Mouse (Mus musculus) cortical plate, adult 2 months (tissue): ENCODE measurements at regions not wholly inside any gene's neighbourhood (a gene's known extent, or its start where the extent isn't known, plus 50 kb on each side); places are given as distances from the start of the nearest gene placed in this dataset.

Experiments used
- H3K27ac ChIP-seq: fragments of 200-500 bp; 2 replicates; pipeline ENCODE4 v1.5.1; 2012; ENCODE audit warnings: low read length, control low read depth, inconsistent platforms; ENCODE audit not compliant: insufficient read depth
- H3K4me1 ChIP-seq: fragments of 200-500 bp; 2 replicates; pipeline ENCODE4 v1.6.1; 2011; ENCODE audit warnings: low read length; ENCODE audit not compliant: control insufficient read depth, insufficient read depth
- H3K4me3 ChIP-seq: fragments of 200-500 bp; 2 replicates; pipeline ENCODE4 v1.5.1; 2011; ENCODE audit warnings: mild to moderate bottlenecking, low read length, control low read depth; ENCODE audit not compliant: insufficient read depth
- CTCF ChIP-seq: fragments of 200-500 bp; IDR thresholded peaks from 2 replicates; pipeline ENCODE4 v1.5.1; 2011; ENCODE audit warnings: mild to moderate bottlenecking, control low read depth, low read length; ENCODE audit not compliant: insufficient read depth; ENCODE audit errors: extremely low read depth
- POLR2A ChIP-seq: fragments of 200-500 bp; IDR thresholded peaks from 2 replicates; pipeline ENCODE4 v1.6.1; 2011; ENCODE audit warnings: mild to moderate bottlenecking, low read length, control low read depth; ENCODE audit not compliant: insufficient read depth; ENCODE audit errors: extremely low read depth

DNA sequence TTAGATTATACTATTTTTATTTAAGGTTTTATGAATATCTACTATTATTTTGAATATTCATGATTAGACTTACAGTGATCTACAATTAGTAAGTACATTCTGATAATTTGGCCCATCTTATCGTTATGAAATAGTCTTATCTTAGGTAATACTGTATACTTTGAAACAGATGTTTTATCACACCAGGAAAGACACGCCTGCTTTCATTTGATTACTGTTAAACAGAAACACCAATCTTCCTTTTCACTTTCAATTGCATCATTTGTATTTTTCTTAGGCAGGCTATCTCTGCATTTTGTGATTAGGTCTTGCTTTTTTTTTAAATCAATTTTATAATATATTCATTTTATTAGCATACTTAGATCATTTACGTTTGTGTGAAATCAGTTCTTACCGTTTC, 280.4 kb upstream of the Ccdc54 start:
- no peak overlapping the region for H3K27ac ChIP-seq
- no peaks in the 10 kb centered on the region for H3K4me1 ChIP-seq
- no peak overlapping the region for H3K4me3 ChIP-seq
- TF ChIP-seq POLR2A (no peak), CTCF (no peak)

DNA sequence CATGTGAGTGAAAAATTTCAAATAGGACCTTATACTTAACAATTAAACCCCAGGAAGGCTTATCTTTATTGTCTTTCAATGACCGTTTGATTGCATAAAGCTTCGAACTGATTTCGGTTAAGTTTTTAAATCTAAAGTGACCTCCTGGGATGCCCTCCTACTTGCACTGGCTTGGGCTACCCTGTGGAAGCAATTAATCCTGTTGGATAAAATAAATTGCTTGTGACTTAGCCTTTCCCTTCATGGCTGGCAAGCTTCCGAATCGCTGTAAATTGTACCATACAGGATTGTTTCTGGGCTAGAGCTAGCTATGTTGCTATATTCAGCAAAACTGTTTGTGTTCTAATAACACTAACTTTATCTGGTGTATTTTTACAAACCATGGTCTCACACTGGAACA, 272.6 kb upstream of the Ccdc54 start:
- no peak overlapping the region for H3K4me3 ChIP-seq
- TF ChIP-seq POLR2A, result no peak
- no peak for TF ChIP-seq CTCF
- H3K27ac ChIP-seq, result no peak overlapping the region
- H3K4me1 ChIP-seq, result no peaks in the 10 kb centered on the region

DNA sequence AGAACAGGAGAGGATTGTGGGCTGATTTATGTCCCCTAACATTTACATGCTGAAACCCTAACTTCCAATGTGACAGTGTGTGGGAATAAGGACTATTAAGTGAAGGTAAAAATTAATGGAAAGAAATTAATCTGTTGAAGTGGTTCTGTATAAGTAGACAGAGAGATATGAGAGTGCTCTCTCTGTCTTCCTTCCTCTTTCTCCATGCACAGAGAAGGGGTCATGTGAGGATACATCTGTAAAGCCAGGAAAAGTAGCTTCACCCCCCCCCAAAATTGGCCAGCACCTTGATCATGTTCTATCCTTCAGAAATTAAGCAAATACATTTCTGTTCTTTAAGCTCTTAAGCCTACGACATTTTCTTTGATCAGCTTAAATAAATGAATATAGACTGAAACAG, 268.6 kb upstream of the Ccdc54 start:
- Histone ChIP-seq H3K4me3 (no peak overlapping the region), H3K27ac (no peak overlapping the region), H3K4me1 (no peaks in the 10 kb centered on the region)
- no peak for TF ChIP-seq POLR2A
- TF ChIP-seq CTCF, result no peak

DNA sequence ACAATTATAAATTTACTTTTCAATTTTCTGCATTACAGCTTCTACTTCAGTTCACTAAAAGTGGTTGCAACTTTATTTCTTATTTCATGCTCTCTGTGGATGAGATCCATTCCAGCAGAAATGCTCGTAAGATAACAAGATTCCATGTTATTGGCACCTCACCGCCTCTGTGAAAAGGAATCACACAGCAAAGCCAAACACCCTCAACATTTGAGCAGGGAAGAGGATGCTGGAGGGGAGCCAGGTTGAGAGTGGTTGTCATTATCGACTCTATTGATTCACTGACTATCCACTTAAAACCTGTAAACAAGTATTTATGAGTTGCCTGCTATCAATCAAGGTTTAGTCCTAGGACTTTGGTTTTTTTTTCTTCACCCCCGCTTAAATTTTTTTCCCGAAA, 261.1 kb upstream of the Ccdc54 start:
- TF ChIP-seq CTCF (no peak), POLR2A (no peak)
- no peak overlapping the region for H3K4me3 ChIP-seq
- no peak overlapping the region for H3K27ac ChIP-seq
- H3K4me1 ChIP-seq, result no peaks in the 10 kb centered on the region

DNA sequence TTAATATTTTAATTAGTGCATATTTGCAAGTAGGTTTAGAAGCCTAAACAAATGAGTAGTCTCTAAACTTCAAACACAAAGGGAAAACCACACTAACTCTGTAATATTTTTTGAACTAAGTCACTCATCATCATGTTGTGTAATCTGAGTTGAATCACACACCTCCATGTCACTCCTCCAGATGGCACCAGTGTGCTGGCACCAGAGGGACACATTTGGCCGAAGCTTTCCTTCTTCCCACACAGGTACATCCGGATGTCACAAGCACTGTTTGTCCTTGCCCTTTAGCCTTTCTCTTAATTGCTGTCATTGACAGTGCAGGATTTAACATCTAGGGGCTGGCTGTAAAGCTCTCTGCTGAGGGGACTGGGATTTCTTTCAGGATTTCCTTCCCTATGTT, 256.7 kb upstream of the Ccdc54 start:
- peak; percentile 51 for TF ChIP-seq CTCF
- TF ChIP-seq POLR2A, result no peak
- Histone ChIP-seq H3K4me3 (no peak overlapping the region), H3K4me1 (no peaks in the 10 kb centered on the region), H3K27ac (no peak overlapping the region)

DNA sequence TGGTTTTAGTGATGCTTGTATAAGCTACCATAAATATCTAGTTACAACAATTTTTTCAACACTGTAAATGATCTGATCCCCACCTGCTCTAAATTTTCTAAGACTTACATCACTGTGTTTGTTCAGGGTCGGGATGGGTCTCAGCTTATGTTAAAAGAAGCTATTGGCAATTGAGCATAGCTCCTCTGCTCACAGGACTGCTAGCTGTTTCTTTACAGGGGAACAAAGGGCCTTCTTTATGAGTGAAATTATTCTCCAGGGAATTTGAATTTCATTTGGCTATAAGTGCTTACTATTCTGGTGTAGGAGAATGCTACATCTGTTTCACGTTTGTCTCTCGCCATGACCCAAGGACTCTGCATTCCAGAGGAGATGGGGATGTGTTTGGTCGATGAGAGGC, 255.6 kb upstream of the Ccdc54 start:
- Histone ChIP-seq H3K4me1 (no peaks in the 10 kb centered on the region), H3K4me3 (no peak overlapping the region), H3K27ac (no peak overlapping the region)
- TF ChIP-seq CTCF (no peak), POLR2A (no peak)

DNA sequence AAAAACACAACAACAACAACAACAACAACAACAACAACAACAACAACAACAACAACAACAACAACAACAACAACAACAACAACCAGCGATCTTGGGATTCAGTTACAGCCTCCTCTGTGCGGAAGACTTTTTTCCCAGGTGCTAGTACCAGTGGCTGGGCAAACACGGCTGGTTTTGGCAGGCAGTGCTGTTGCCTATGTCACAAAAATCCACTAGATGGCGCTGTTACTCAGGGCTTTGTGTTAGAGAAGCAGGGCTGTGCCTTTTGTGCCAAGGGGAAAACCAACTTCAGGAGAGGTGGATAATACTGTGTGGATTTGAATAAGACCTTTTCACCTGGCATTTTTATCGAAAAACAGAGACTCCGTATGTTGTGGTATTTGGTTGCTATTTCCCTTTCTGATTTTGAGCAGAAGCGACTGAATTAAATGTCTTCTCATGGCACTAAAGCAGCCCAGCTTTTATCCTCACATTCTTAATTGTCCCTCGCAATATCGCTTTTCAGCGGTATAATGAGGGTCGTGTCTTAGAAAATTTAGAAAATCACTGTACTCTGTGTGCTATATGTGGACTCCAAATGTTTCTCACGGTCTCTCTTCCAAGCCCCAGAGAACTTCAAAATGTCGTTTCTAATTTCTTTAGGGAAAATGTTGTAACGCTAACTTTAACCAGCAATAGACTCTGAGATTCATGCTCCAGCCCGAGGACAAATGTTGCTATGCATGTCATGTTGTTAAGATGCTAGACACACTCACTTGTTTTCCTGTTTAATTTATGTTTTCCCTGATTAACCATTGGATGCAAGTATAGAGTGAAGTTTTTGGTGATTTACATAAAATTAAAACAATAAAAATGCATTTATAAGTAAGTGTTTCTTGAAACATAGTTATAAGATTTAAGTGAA, 251.0 kb upstream of the Ccdc54 start:
- Histone ChIP-seq H3K4me1 (peaks cover 3% of the 10 kb centered on the region; the same call in 1 of the 2 replicates), H3K4me3 (no peak overlapping the region), H3K27ac (no peak overlapping the region)
- TF ChIP-seq CTCF, result peak; percentile 90
- TF ChIP-seq POLR2A, result no peak

DNA sequence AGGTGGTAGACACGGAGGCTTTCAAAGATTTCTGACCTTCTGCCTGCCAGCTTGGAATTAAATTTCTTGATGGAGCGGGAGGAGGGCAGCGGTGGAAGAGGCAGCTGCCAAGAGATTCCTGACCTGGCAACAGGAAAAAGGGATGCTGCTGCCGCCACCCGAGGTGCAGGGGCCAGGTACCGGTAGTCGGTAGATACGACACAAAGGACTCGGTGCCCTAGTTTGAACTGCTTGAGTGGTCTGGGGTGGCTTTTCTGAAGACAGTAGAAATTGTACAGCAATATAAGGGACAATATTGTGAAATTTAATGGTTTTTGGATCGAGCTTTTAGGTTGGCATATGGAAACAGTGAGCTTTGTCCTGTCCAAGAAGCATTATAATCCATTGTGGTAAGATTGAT, 250.3 kb upstream of the Ccdc54 start:
- TF ChIP-seq POLR2A (no peak), CTCF (no peak)
- Histone ChIP-seq H3K4me3 (0 out of 2 replicates have a peak overlapping the region, but pooled peaks have one; percentile 12), H3K27ac (0 out of 2 replicates have a peak overlapping the region, but pooled peaks have one; percentile 22), H3K4me1 (peaks cover 3% of the 10 kb centered on the region; the same call in 1 of the 2 replicates)

DNA sequence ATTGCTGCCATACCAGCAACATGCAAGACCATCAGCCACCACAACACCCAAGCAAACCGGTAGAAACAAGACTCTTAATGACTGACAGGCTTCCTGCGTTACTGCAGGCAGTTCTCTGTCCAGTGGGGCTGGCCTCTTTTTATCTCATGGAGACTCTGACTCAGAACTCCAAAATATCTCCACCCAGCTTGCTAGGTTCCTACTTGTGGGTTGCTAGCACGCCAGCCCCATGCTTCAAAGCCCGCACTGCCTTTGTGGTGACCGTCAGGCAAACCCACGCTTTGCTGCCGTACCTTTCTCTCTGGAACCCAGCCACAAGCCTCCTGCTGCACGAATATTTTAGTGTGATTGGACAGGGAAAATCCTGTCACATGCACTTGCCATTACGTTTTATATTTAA, 248.7 kb upstream of the Ccdc54 start:
- Histone ChIP-seq H3K4me3 (no peak overlapping the region), H3K27ac (no peak overlapping the region), H3K4me1 (peaks cover 3% of the 10 kb centered on the region; the same call in 1 of the 2 replicates)
- TF ChIP-seq CTCF (no peak), POLR2A (no peak)

DNA sequence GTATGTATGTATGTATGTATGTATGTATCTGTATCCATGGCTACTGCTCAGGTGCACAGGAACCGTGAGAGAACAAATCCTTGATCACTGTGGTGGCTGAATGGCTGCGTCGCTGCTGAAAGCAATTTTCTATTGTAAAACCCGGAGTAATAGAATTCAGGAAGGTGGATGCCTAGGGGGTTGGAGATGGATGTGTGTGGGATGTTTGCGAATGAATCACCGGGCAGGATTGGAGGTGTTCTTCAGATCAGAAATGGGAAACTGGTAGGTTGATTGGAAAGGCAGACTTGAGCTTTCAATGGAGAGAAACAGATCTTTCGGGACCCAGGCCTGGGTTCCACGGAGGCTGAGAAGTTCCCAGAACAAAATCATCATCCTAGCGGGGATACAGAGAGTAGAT, 246.5 kb upstream of the Ccdc54 start:
- no peak for TF ChIP-seq CTCF
- TF ChIP-seq POLR2A, result no peak
- Histone ChIP-seq H3K4me1 (peaks cover 3% of the 10 kb centered on the region; the same call in 1 of the 2 replicates), H3K27ac (no peak overlapping the region), H3K4me3 (no peak overlapping the region)

DNA sequence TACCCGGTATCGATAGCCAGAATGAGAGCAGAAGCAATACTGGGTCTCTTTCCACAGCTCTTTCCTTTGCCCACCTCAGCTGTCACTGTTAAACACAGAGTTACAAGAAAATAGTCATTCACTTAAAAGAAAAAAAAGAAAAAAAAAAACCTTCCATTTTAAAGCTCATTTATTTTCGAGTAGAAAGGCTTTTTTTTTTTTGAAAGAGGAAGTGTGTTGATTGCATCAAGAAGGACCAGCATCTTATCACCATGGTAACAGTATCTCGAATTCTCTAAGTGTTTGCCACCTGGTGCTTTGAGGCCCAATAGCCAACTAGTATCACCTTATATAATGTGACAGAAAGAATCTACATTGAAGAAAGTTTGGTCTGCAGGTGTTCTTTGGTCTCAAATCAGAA, 245.5 kb upstream of the Ccdc54 start:
- TF ChIP-seq CTCF (no peak), POLR2A (no peak)
- no peak overlapping the region for H3K27ac ChIP-seq
- peaks cover 3% of the 10 kb centered on the region; the same call in 1 of the 2 replicates for H3K4me1 ChIP-seq
- H3K4me3 ChIP-seq, result no peak overlapping the region
